Mouse (Mus musculus) cerebellum, adult 8-10 months (tissue): ENCODE data around the gene Cfd.

Experiments used
- DNase-seq: peaks from one replicate; pipeline ENCODE4 v3.0.0; 2022

The Cfd gene

DNA sequence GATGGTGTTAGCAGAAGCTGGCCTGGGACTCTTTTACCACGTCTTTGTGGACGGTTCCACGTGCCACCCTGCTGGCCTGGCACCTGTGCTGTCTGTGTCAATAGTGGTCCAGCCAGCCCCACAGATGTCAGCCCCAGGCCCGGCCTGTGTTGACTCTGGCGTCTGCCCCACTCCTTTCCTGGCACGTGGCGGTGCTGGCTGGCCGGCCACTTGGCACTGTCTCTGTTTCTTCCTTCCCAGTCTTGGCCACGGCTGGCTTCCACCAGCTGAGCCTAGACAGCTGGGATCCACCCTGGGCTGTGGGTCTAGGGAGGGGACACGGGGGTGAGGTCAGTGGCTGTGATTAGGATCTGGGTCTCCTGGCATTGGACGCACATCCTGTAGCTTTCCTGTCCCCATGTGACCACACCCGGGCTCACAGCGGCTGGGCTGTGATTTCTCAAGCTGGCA lies 43.6 kb downstream of the Cfd start:
- DNase-seq: no peak

DNA sequence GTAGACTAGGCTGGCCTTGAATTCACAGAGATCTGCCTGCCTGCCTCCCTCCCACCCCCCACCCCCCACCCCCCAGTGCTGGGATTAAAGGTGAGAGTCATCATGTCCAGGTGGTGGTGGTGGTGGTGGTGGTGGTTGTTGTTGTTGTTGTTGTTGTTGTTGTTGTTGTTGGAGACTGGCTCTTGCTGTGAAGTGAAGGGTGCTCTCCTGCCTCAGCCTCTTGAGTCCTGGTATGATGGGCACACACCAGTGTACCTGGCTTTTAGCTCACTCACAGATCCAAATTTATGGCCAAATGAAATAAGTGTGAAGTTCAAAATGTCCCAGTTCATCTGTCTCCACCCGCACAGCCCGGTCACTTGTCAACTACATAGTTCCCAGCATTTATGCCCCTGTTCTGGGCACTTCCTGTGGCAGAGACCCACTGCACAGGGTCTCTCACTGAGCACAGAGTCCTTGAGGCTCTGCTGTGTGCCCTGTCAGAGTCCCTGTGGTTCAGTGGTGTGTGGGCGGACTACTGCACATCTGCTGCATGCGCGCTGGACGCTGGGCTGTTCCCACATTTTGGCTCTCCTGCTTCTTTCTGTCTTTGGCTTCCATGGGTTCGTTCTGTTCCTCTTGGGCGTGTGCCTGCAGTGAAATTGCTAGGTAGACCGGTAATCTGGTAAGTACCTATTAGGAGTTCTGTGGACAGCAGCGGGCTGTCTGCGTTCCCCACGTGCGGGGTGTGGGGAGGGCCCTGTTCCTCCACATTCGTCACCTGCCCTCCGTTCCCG lies 44.3 kb downstream of the Cfd start:
- no peak for DNase-seq

DNA sequence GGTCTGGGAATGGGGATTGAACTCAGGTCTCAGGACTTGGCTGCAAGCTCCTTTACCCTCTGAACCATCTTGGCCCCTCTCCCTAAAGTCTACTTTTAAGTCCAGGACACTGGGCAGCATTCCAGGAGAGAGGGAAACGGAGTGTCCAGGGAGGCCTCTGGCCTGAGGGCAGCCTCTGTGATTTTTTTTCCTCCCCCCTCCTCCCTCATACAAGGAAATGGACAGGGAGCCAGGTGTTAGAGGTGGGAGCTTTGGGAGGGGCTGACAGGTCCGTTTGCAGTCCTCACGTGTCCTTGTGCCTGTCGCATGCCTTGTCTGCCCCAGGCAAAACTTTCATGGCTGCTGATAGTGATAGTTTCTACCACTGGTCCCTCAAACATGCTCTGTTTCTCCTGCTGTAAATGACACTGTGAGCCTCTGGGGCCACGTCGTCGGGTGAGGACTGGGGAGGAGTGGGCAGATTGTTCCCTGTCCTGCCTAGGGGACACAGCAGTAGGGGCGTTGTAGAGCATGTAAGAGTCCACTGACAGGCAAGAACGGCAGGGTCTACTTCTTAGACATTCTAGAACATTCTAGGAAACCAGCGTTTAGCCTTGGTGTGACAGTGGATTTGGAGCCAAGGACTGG lies 45.7 kb downstream of the Cfd start:
- no peak for DNase-seq

DNA sequence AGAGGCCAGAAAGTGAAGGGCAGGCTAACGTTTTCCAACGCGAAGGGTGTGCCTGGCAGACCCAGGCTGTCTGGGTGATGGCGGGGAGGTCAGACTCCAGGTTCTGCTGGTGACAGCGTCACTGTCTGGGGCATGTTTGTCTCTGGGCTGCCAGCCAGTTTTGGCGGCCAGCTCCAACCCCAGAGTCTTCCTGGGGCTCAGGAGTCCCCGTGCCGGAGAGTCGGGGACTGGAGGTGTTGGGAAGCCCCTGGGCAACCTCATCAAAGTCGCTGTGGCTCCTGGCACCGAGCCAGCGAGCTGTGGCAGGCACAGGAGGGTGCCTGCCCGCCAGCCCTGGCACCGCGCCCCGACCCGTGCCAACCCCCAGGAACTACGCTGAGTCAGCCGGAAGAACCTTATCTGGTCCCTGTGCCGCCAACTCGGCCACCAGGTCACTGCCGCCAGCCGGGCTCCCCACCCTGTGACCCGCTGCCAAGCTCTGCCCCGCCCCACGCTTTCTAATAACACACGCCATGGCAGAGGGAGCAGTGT lies 46.3 kb downstream of the Cfd start:
- peak; percentile 64 for DNase-seq

DNA sequence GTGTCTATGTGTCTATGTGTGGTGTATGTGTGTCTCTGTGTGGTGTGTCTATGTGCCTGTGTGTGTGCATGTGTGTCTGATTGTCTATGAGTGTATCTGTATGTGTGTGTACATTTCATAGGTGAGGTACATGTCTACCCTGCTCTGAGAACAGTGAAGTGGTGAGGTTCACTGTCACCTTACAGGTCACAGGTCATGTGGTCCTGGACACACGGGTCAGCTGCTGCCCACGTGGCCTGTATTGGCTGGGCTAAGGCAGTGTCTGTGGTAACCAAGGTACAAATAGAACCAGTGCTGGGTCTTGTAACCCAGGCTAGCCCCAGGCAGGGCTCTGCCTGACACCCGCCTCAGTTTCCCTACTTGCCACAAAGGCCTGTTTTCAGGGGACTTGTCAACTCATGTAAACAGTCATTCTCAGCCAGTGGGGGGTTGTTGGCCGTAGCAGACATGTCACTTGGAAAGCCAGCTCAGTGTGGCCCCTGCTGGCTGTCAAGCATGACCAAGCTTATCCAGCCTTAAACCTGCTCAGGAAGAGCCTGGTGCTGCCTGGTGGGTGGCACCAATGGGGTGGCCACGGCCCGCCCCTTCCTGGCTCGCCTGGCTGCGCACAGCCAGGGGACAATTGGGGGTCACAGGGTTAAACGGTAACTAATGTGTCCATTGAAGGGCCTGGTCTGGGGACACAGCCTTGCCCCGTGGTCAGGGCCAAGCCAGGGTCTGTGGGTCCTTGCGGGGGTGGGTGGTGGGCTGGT lies 47.3 kb downstream of the Cfd start:
- DNase-seq: no peak

DNA sequence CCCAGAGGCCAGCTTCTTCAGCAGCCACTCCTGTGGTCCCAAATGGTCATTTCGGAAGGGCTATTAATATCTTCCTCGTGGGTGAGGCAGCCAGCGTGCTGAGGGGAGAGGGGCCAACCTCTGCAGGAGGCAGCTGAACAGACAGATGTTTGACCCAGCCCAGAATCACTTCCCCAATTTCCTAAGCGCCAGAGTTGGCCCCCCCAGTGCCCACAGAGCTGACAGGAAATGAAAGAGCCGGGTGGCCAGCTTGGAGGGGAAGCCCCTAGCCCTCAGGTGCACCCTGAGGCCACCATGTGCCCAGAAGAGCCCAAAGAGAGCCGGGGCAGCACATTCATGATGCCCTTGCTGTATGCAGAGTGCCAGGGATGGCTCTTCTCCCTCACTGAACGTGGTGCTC lies 50.1 kb downstream of the Cfd start:
- DNase-seq: no peak
